Mouse (Mus musculus): ENCODE results near the gene Smndc1. TPM values are rescaled to one million over a fixed set of nuclear protein-coding genes. Genes with fewer than 3 reads are reported as not detected.

The Smndc1 gene
- polyA plus RNA-seq, 1 experiment from 2014 or later, result 43.8 TPM

GRCm38 (mm10) chr19:53420924-53421582 lies 30.7 kb upstream of the Smndc1 start:
- peak overlapping the region; percentile 16; the same call in 1 of the 2 replicates for H3K27ac ChIP-seq (ENCODE audit: low read depth)
- H3K27me3 ChIP-seq (replicated peaks; ENCODE audit: control insufficient read depth, insufficient read depth, low read length), result 0 out of 2 replicates have a peak, but pooled peaks cover 2% of the 10 kb centered on the region
- no peaks in the 10 kb centered on the region for H3K9me3 ChIP-seq (ENCODE audit: control insufficient read depth, low read length)
- DNase-seq (ENCODE audit: low spot score) (peak; percentile 86), ATAC-seq (replicated peaks; ENCODE audit: low FRiP score, low TSS enrichment, low read depth) (peak; percentile 94)
- peak overlapping the region; percentile 22 for H3K4me3 ChIP-seq (ENCODE audit: low read depth, low read length)
- peaks cover 10% of the 10 kb centered on the region; the same call in 1 of the 2 replicates for H3K4me1 ChIP-seq (replicated peaks; ENCODE audit: control insufficient read depth, insufficient read depth, low read length)
- H3K9ac ChIP-seq (ENCODE audit: low read length), result peak overlapping the region; percentile 10
- H3K36me3 ChIP-seq (ENCODE audit: control insufficient read depth, insufficient read depth, low read length), result no peaks in the 10 kb centered on the region
- peak overlapping the region; percentile 46 for H3K4me2 ChIP-seq (ENCODE audit: low read length)
- WGBS, result under 1% methylated on average over 19 of the region's 19 CpGs

GRCm38 (mm10) chr19:53419834-53420233 lies 29.5 kb upstream of the Smndc1 start:
- Histone ChIP-seq H3K27ac (ENCODE audit: low read depth) (no peak overlapping the region), H3K9me3 (ENCODE audit: control insufficient read depth, low read length) (no peaks in the 10 kb centered on the region), H3K4me1 (replicated peaks; ENCODE audit: control insufficient read depth, insufficient read depth, low read length) (peaks cover 10% of the 10 kb centered on the region; the same call in 1 of the 2 replicates), H3K4me2 (ENCODE audit: low read length) (no peak overlapping the region), H3K36me3 (ENCODE audit: control insufficient read depth, insufficient read depth, low read length) (no peaks in the 10 kb centered on the region), H3K27me3 (replicated peaks; ENCODE audit: control insufficient read depth, insufficient read depth, low read length) (0 out of 2 replicates have a peak, but pooled peaks cover 2% of the 10 kb centered on the region), H3K9ac (ENCODE audit: low read length) (no peak overlapping the region), H3K4me3 (ENCODE audit: low read depth, low read length) (no peak overlapping the region)
- ATAC-seq (replicated peaks; ENCODE audit: low FRiP score, low TSS enrichment, low read depth) (no peak), DNase-seq (ENCODE audit: low spot score) (peak; percentile 72)
- WGBS, result 44% methylated on average over 5 of the region's 5 CpGs

- no peaks in the 10 kb centered on the region for H3K27me3 ChIP-seq (replicated peaks; ENCODE audit: control insufficient read depth, insufficient read depth, low read length)
- no peaks in the 10 kb centered on the region for H3K9me3 ChIP-seq (ENCODE audit: control insufficient read depth, low read length)
- no peak overlapping the region for H3K27ac ChIP-seq (ENCODE audit: low read depth)
- H3K4me2 ChIP-seq (ENCODE audit: low read length), result no peak overlapping the region
- peaks cover 13% of the 10 kb centered on the region for H3K4me1 ChIP-seq (replicated peaks; ENCODE audit: control insufficient read depth, insufficient read depth, low read length)
- no peak overlapping the region for H3K4me3 ChIP-seq (ENCODE audit: low read depth, low read length)
- no peaks in the 10 kb centered on the region for H3K36me3 ChIP-seq (ENCODE audit: control insufficient read depth, insufficient read depth, low read length)
- DNase-seq (ENCODE audit: low spot score) (no peak), ATAC-seq (replicated peaks; ENCODE audit: low FRiP score, low TSS enrichment, low read depth) (no peak)
- H3K9ac ChIP-seq (ENCODE audit: low read length), result no peak overlapping the region
- 83% methylated on average over 17 of the region's 17 CpGs for WGBS
Observed at GRCm38 (mm10) chr19:53415198-53415597, 24.8 kb upstream of the Smndc1 start.

- H3K4me1 ChIP-seq (replicated peaks; ENCODE audit: control insufficient read depth, insufficient read depth, low read length), result peaks cover 18% of the 10 kb centered on the region
- H3K36me3 ChIP-seq (ENCODE audit: control insufficient read depth, insufficient read depth, low read length), result no peaks in the 10 kb centered on the region
- no peak overlapping the region for H3K27ac ChIP-seq (ENCODE audit: low read depth)
- H3K4me2 ChIP-seq (ENCODE audit: low read length), result no peak overlapping the region
- DNase-seq (ENCODE audit: low spot score) (no peak), ATAC-seq (replicated peaks; ENCODE audit: low FRiP score, low TSS enrichment, low read depth) (no peak)
- no peak overlapping the region for H3K9ac ChIP-seq (ENCODE audit: low read length)
- 70% methylated on average over 11 of the region's 11 CpGs for WGBS
- no peak overlapping the region for H3K4me3 ChIP-seq (ENCODE audit: low read depth, low read length)
- no peaks in the 10 kb centered on the region for H3K27me3 ChIP-seq (replicated peaks; ENCODE audit: control insufficient read depth, insufficient read depth, low read length)
- H3K9me3 ChIP-seq (ENCODE audit: control insufficient read depth, low read length), result no peaks in the 10 kb centered on the region
Observed at GRCm38 (mm10) chr19:53414650-53415049, 24.3 kb upstream of the Smndc1 start.

GRCm38 (mm10) chr19:53413617-53414380 lies 23.4 kb upstream of the Smndc1 start:
- WGBS, result 69% methylated on average over 15 of the region's 15 CpGs
- DNase-seq (ENCODE audit: low spot score) (no peak), ATAC-seq (replicated peaks; ENCODE audit: low FRiP score, low TSS enrichment, low read depth) (0 out of 2 replicates have a peak, but pooled peaks have one; percentile 32)
- H3K27ac ChIP-seq (ENCODE audit: low read depth), result no peak overlapping the region
- peaks cover 18% of the 10 kb centered on the region for H3K4me1 ChIP-seq (replicated peaks; ENCODE audit: control insufficient read depth, insufficient read depth, low read length)
- H3K36me3 ChIP-seq (ENCODE audit: control insufficient read depth, insufficient read depth, low read length), result no peaks in the 10 kb centered on the region
- H3K4me2 ChIP-seq (ENCODE audit: low read length), result no peak overlapping the region
- no peak overlapping the region for H3K9ac ChIP-seq (ENCODE audit: low read length)
- no peaks in the 10 kb centered on the region for H3K27me3 ChIP-seq (replicated peaks; ENCODE audit: control insufficient read depth, insufficient read depth, low read length)
- H3K9me3 ChIP-seq (ENCODE audit: control insufficient read depth, low read length), result no peaks in the 10 kb centered on the region
- H3K4me3 ChIP-seq (ENCODE audit: low read depth, low read length), result no peak overlapping the region

GRCm38 (mm10) chr19:53412149-53412848 lies 21.9 kb upstream of the Smndc1 start:
- WGBS, result 20% methylated on average over 6 of the region's 6 CpGs

GRCm38 (mm10) chr19:53409663-53410307 lies 19.4 kb upstream of the Smndc1 start:
- 56% methylated on average over 17 of the region's 17 CpGs for WGBS
- DNase-seq (ENCODE audit: low spot score), result no peak
- H3K9ac ChIP-seq (ENCODE audit: low read length), result no peak overlapping the region

More at GRCm38 (mm10) chr19:53412149-53412848, 21.9 kb upstream of the Smndc1 start:
- peaks cover 18% of the 10 kb centered on the region for H3K4me1 ChIP-seq (replicated peaks; ENCODE audit: control insufficient read depth, insufficient read depth, low read length)
- H3K9me3 ChIP-seq (ENCODE audit: control insufficient read depth, low read length), result no peaks in the 10 kb centered on the region
- no peaks in the 10 kb centered on the region for H3K36me3 ChIP-seq (ENCODE audit: control insufficient read depth, insufficient read depth, low read length)
- no peak overlapping the region for H3K9ac ChIP-seq (ENCODE audit: low read length)
- DNase-seq (ENCODE audit: low spot score) (no peak), ATAC-seq (replicated peaks; ENCODE audit: low FRiP score, low TSS enrichment, low read depth) (no peak)
- no peaks in the 10 kb centered on the region for H3K27me3 ChIP-seq (replicated peaks; ENCODE audit: control insufficient read depth, insufficient read depth, low read length)
- H3K27ac ChIP-seq (ENCODE audit: low read depth), result peak overlapping the region; percentile 71
- H3K4me3 ChIP-seq (ENCODE audit: low read depth, low read length), result no peak overlapping the region
- H3K4me2 ChIP-seq (ENCODE audit: low read length), result no peak overlapping the region

GRCm38 (mm10) chr19:53408398-53408797 lies 18.0 kb upstream of the Smndc1 start:
- no peak overlapping the region for H3K4me3 ChIP-seq (ENCODE audit: low read depth, low read length)
- H3K9ac ChIP-seq (ENCODE audit: low read length), result no peak overlapping the region
- no peaks in the 10 kb centered on the region for H3K27me3 ChIP-seq (replicated peaks; ENCODE audit: control insufficient read depth, insufficient read depth, low read length)
- H3K4me1 ChIP-seq (replicated peaks; ENCODE audit: control insufficient read depth, insufficient read depth, low read length), result peaks cover 18% of the 10 kb centered on the region
- DNase-seq (ENCODE audit: low spot score) (no peak), ATAC-seq (replicated peaks; ENCODE audit: low FRiP score, low TSS enrichment, low read depth) (no peak)
- 0 out of 2 replicates have a peak, but pooled peaks cover 2% of the 10 kb centered on the region for H3K9me3 ChIP-seq (ENCODE audit: control insufficient read depth, low read length)
- H3K27ac ChIP-seq (ENCODE audit: low read depth), result no peak overlapping the region
- H3K4me2 ChIP-seq (ENCODE audit: low read length), result no peak overlapping the region
- no peaks in the 10 kb centered on the region for H3K36me3 ChIP-seq (ENCODE audit: control insufficient read depth, insufficient read depth, low read length)
- WGBS, result 69% methylated on average over 8 of the region's 8 CpGs

More at GRCm38 (mm10) chr19:53409663-53410307, 19.4 kb upstream of the Smndc1 start:
- no peak overlapping the region for H3K27ac ChIP-seq (ENCODE audit: low read depth)
- H3K4me2 ChIP-seq (ENCODE audit: low read length), result no peak overlapping the region
- H3K4me3 ChIP-seq (ENCODE audit: low read depth, low read length), result no peak overlapping the region
- no peaks in the 10 kb centered on the region for H3K36me3 ChIP-seq (ENCODE audit: control insufficient read depth, insufficient read depth, low read length)
- H3K27me3 ChIP-seq (replicated peaks; ENCODE audit: control insufficient read depth, insufficient read depth, low read length), result no peaks in the 10 kb centered on the region
- no peaks in the 10 kb centered on the region for H3K9me3 ChIP-seq (ENCODE audit: control insufficient read depth, low read length)
- peaks cover 18% of the 10 kb centered on the region for H3K4me1 ChIP-seq (replicated peaks; ENCODE audit: control insufficient read depth, insufficient read depth, low read length)
- no peak for ATAC-seq (replicated peaks; ENCODE audit: low FRiP score, low TSS enrichment, low read depth)

All from intestine, embryonic 14.5 days (tissue).